Mouse (Mus musculus) intestine, postnatal 0 days (tissue): ENCODE data around the gene Cav1. TPM values are rescaled to one million over a fixed set of nuclear protein-coding genes. Genes with fewer than 3 reads are reported as not detected.
A peak's percentile ranks its signal among the peaks of the same experiment; 100 is the strongest.

ENCODE experiments used
- ATAC-seq: fragments of 200-750 bp; cut with Nextera tagmentation; 2 replicates; pipeline ENCODE4 v1.8.0; 2017; ENCODE audit warnings: mild to moderate bottlenecking, moderate TSS enrichment, moderate library complexity
- H3K27ac ChIP-seq: fragments of 300-500 bp; sonication (generic); 2 replicates; pipeline ENCODE4 v1.5.1; 2014; ENCODE audit warnings: mild to moderate bottlenecking, low read depth, low read length, moderate library complexity
- H3K27me3 ChIP-seq: fragments of 300-500 bp; sonication (generic); replicated peaks from 2 replicates; pipeline ENCODE4 v1.6.1; 2014; ENCODE audit warnings: low read length, mixed read lengths; ENCODE audit not compliant: control insufficient read depth, insufficient read depth
- H3K36me3 ChIP-seq: fragments of 300-500 bp; sonication (generic); 2 replicates; pipeline ENCODE4 v1.6.1; 2014; ENCODE audit warnings: mild to moderate bottlenecking, moderate library complexity; ENCODE audit not compliant: control insufficient read depth, insufficient read depth
- H3K4me1 ChIP-seq: fragments of 300-500 bp; sonication (generic); replicated peaks from 2 replicates; pipeline ENCODE4 v1.6.1; 2014; ENCODE audit warnings: antibody characterized with exemption, low read length, mixed read lengths; ENCODE audit not compliant: control insufficient read depth, insufficient read depth
- H3K4me2 ChIP-seq: fragments of 300-500 bp; sonication (generic); replicated peaks from 2 replicates; pipeline ENCODE4 v1.6.1; 2014; ENCODE audit warnings: low read depth, mild to moderate bottlenecking, moderate library complexity
- H3K4me3 ChIP-seq: fragments of 300-500 bp; sonication (generic); 2 replicates; pipeline ENCODE4 v1.5.1; 2014; ENCODE audit warnings: low read depth, low read length
- H3K9ac ChIP-seq: fragments of 300-500 bp; sonication (generic); 2 replicates; pipeline ENCODE4 v1.6.1; 2014; ENCODE audit warnings: mild to moderate bottlenecking, low read depth, low read length
- H3K9me3 ChIP-seq: fragments of 300-500 bp; sonication (generic); 2 replicates; pipeline ENCODE4 v1.6.1; 2016; ENCODE audit warnings: mixed run types; ENCODE audit not compliant: control insufficient read depth
- CTCF ChIP-seq: sonication (generic); IDR thresholded peaks from 2 replicates; pipeline ENCODE4 v1.5.1; 2016; ENCODE audit warnings: low read depth, mild to moderate bottlenecking, control low read depth, antibody characterized with exemption, moderate library complexity
- WGBS: fragments of 180-500 bp; shearing (Covaris S2); extraction: QIAGEN DNeasy Blood & Tissue Kit; methylation state at CpG from one replicate; pipeline ENCODE4 v1.1.7; 2014; 5-methylcytosine and 5-hydroxymethylcytosine counted together
- polyA plus RNA-seq: library from polyadenylated mRNA; unstranded; fragments of >200 nt; fragmentation: Nextera tagmentation; extraction: Ambion mirVana; gene quantifications from 2 replicates; pipeline ENCODE4 v1.2.1, GENCODE M21; 2015

The Cav1 gene
- polyA plus RNA-seq: 141 and 154 TPM in 2 replicates

DNA sequence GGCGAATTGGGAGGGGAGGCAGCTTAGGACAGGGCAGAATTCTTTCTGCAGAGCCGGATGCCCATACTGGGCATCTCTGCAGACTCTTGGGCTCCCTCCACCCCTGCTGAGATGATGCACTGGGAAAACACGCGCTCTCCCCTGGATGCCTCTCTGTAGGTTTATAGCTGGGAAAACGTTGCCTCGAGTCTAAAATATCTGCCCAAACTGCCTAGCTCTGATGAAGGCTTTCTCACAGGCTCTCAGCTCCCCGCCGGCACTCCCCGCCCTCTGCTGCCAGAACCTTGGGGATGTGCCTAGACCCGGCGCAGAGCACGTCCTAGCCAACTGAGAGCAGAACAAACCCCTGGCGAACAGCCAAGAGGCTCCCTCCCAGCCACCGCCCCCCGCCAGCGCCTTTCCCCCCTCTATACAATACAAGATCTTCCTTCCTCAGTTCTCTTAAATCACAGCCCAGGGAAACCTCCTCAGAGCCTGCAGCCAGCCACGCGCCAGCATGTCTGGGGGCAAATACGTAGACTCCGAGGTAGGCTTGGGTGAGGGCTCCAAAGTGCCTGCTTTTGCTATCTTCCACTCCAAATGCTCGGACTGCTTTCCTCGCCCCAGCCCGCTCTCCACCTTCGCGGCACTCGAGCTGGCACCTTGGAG lies at the start of gene Cav1:
Gene Cav1, plus strand, starts transcription at position 382 of the 648 bp plus-strand sequence.
- peaks cover 13% of the 10 kb centered on the region; the same call in 1 of the 2 replicates for H3K27me3 ChIP-seq
- H3K9ac ChIP-seq: peak within 1 kb of the TSS; percentile 43; the same call in 1 of the 2 replicates
- H3K9me3 ChIP-seq: no peaks in the 10 kb centered on the region
- H3K27ac ChIP-seq: peak within 1 kb of the TSS; percentile 42
- WGBS: under 1% methylated on average over 26 of the region's 26 CpGs
- H3K36me3 ChIP-seq: no peaks in the 10 kb centered on the region
- peaks cover 6% of the 10 kb centered on the region; the same call in 1 of the 2 replicates for H3K4me1 ChIP-seq
- peak within 1 kb of the TSS; percentile 51 for H3K4me3 ChIP-seq
- ATAC-seq: peak; percentile 31
- TF ChIP-seq CTCF: peak; percentile 40
- H3K4me2 ChIP-seq: peak within 1 kb of the TSS; percentile 77

DNA sequence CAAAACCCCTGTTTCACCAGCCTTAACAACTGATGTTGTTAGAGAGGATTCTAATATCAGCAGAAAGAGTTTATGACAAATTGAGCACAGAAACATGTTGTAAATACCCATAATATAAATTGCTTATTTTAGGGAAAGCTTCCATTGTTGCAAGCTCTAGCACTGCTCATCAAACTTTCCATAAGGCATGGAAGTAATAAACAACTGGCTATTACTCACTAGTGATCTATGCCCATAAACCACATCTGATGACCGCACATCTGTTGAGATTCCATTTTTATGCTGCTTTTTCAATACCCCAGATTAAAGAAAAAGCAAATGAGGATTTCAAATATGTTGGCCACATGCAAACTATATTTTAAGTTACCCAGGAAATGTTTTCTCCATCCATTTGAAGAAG lies 48.0 kb upstream of the Cav1 start:
- Histone ChIP-seq H3K27ac (no peak overlapping the region), H3K4me1 (no peaks in the 10 kb centered on the region), H3K36me3 (no peaks in the 10 kb centered on the region), H3K27me3 (no peaks in the 10 kb centered on the region), H3K4me3 (no peak overlapping the region), H3K9me3 (no peaks in the 10 kb centered on the region), H3K4me2 (no peak overlapping the region), H3K9ac (no peak overlapping the region)
- TF ChIP-seq CTCF: no peak
- ATAC-seq: no peak
- WGBS: 79% methylated on average over 1 of the region's 1 CpGs

DNA sequence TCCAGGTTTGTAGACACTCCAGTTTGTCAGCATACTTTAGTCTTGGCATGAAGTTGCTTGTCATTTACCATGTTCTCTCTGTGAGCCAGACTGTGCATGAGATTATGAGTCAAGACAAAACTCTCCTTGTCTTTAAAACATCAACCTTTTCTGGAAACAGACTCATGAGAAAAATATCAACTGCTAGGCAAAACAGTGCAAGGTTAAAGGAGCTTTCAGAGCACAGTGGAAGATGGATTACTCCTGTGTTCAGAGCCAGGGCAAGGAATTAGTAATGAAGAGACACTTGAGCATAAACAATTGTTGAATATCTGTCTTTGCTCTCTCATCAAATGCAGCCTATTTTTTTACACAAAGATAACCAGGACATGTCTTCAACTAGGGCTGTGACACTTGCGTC lies 47.2 kb upstream of the Cav1 start:
- Histone ChIP-seq H3K4me2 (no peak overlapping the region), H3K4me3 (no peak overlapping the region), H3K27me3 (no peaks in the 10 kb centered on the region), H3K9ac (no peak overlapping the region), H3K9me3 (no peaks in the 10 kb centered on the region), H3K36me3 (no peaks in the 10 kb centered on the region), H3K4me1 (no peaks in the 10 kb centered on the region), H3K27ac (no peak overlapping the region)
- 90% methylated on average over 1 of the region's 1 CpGs for WGBS
- TF ChIP-seq CTCF: no peak
- ATAC-seq: no peak

DNA sequence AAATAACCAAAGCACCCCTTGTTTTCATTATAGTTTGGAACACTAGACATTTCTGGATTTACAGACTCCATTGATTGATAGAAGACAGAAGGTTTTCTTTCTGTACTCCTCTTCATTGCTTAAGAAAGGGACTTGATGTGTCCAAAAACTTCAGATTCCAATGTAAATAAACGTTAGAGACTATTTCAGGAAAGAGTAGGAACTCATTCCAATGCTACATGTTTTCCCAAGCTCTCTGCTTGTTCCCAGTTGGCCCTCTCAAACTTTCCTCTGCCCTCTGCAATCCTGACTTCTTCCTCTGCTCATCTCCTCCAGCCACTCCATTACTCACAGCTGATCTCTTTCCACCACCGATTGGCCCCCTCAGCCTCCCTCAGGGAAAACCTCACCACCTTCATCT lies 43.3 kb upstream of the Cav1 start:
- H3K27ac ChIP-seq: no peak overlapping the region
- 49% methylated on average over 2 of the region's 2 CpGs for WGBS

DNA sequence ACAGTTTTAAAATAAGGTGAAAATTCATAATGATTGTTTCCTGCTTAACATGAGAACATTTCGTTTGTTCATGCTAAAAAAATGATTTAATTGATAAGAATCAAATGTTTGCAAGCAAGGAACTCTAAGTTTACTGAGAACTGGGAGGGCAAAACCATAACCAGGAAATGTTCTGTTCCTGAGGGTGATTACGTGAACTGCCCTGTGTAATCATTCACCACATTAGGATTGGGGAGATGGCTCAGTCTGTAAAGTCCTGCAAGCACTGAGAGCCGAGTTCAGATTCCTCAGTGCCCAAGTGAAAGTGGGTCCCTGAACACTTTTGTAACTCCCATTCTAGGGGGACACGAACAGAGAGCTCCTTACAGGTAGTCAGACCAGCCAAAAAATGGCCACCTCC lies 41.1 kb upstream of the Cav1 start:
- H3K27me3 ChIP-seq: no peaks in the 10 kb centered on the region
- ATAC-seq: no peak
- no peak overlapping the region for H3K27ac ChIP-seq
- H3K9me3 ChIP-seq: no peaks in the 10 kb centered on the region
- H3K9ac ChIP-seq: no peak overlapping the region
- no peaks in the 10 kb centered on the region for H3K36me3 ChIP-seq
- no peaks in the 10 kb centered on the region for H3K4me1 ChIP-seq
- TF ChIP-seq CTCF: no peak
- no peak overlapping the region for H3K4me2 ChIP-seq
- 48% methylated on average over 4 of the region's 4 CpGs for WGBS
- H3K4me3 ChIP-seq: no peak overlapping the region

More for the DNA sequence above, 43.3 kb upstream of the Cav1 start:
- H3K4me2 ChIP-seq: no peak overlapping the region
- H3K27me3 ChIP-seq: no peaks in the 10 kb centered on the region
- H3K4me3 ChIP-seq: no peak overlapping the region
- no peaks in the 10 kb centered on the region for H3K4me1 ChIP-seq
- H3K9ac ChIP-seq: no peak overlapping the region
- no peak for TF ChIP-seq CTCF
- no peaks in the 10 kb centered on the region for H3K36me3 ChIP-seq
- H3K9me3 ChIP-seq: no peaks in the 10 kb centered on the region
- no peak for ATAC-seq

DNA sequence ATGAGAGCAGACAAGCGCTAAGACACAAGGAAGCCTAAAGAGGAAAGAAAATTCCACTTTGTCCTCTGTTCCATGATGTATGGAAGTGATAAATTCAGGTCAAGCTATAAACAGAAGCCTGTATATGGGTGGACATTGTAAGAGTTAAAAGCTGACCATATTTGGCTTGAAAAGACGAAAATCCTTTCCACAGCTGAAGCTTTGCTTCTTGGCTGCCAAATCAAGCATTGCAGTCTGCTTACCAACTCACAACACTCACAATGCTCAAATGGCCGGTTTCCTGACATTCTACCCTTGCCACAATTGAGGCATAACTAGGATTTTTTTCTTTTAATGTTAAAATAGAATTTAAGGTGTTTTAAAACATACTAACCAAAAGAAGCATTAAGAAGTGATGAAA lies 39.7 kb upstream of the Cav1 start:
- Histone ChIP-seq H3K36me3 (no peaks in the 10 kb centered on the region), H3K27me3 (no peaks in the 10 kb centered on the region), H3K4me3 (no peak overlapping the region), H3K9ac (no peak overlapping the region), H3K4me1 (no peaks in the 10 kb centered on the region), H3K9me3 (no peaks in the 10 kb centered on the region), H3K4me2 (no peak overlapping the region), H3K27ac (no peak overlapping the region)
- 58% methylated on average over 3 of the region's 3 CpGs for WGBS
- TF ChIP-seq CTCF: no peak
- ATAC-seq: no peak
